Mouse (Mus musculus) WW6 (cell line): ENCODE results near the gene Slc35a2.
"Not testable (repeated sequence)": the region's sequence is repeated elsewhere in the genome, so short reads cannot be mapped to it uniquely, and the experiment has no call there.

ENCODE experiments used
- DNase-seq: peaks from one replicate; pipeline ENCODE4 v3.0.0-alpha.2; 2013; ENCODE audit warnings: low read depth, low spot score

The Slc35a2 gene

GRCm38 (mm10) chrX:7907735-7908134, 23.9 kb downstream of the Slc35a2 start, which contains the start of gene Gm10491:
TSS of gene Gm10491 (minus strand) at chrX:7907835.
- DNase-seq: no peak

DNA sequence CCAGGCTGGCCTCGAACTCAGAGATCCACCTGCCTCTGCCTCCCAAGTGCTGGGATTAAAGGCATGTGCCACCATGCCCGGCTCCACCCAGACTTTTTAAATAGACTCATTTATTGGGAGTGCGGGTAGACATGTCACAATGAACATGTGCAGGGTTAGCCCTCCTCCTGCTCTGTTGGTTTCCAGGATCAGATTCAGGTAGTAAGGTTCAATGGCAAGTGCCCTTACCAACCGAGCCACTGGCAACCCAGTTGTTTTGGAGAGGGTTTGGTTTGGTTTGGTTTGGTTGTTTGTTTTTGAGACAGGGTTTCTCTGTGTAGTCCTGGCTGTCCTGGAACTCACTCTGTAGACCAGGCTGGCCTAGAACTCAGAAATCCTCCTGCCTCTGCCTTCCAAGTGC, 25.4 kb downstream of the Slc35a2 start, which contains the start of gene Gm10490:
Gm10490 (plus strand) TSS at position 301 of the 400 bp plus-strand sequence.
- not testable (repeated sequence) for DNase-seq

GRCm38 (mm10) chrX:7910473-7910872, 26.6 kb downstream of the Slc35a2 start:
- DNase-seq: no peak

- DNase-seq: not testable (repeated sequence)
Observed at GRCm38 (mm10) chrX:7915669-7916068, 31.8 kb downstream of the Slc35a2 start.

DNA sequence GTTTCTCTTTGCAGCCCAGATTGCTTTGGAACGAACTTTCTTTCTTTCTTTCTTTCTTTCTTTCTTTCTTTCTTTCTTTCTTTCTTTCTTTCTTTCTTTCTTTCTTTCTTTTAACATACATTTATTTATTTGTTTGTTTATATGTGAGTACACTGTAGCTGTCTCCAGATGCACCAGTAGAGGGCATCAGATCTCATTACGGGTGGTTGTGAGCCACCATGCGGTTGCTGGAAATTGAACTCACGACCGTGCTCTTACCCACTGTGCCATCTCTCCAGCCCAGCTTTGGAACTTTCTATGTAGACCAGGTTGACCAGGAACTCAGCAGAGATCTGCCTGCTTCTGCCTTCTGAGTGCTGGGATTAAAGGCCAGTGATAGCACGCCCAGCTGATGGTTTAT, 34.1 kb downstream of the Slc35a2 start:
- not testable (repeated sequence) for DNase-seq

- no peak for DNase-seq
Observed at GRCm38 (mm10) chrX:7919601-7920383, 36.0 kb downstream of the Slc35a2 start, which contains the start of gene Pcsk1n. TSS of gene Pcsk1n (plus strand) at chrX:7919822.

DNA sequence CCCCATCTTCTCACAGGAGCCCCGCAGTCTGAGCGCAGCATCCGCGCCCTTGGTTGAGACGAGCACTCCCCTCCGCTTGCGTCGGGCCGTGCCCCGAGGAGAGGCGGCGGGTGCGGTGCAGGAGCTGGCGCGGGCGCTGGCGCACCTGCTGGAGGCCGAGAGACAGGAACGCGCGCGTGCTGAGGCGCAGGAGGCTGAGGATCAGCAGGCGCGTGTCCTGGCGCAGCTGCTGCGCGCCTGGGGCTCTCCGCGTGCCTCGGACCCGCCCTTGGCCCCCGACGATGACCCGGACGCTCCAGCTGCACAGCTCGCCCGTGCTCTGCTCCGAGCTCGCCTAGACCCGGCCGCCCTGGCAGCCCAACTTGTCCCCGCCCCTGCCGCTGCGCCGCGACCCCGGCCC, 38.2 kb downstream of the Slc35a2 start:
- DNase-seq: no peak

- DNase-seq: no peak
Observed at GRCm38 (mm10) chrX:7926266-7926665, 42.4 kb downstream of the Slc35a2 start.

DNA sequence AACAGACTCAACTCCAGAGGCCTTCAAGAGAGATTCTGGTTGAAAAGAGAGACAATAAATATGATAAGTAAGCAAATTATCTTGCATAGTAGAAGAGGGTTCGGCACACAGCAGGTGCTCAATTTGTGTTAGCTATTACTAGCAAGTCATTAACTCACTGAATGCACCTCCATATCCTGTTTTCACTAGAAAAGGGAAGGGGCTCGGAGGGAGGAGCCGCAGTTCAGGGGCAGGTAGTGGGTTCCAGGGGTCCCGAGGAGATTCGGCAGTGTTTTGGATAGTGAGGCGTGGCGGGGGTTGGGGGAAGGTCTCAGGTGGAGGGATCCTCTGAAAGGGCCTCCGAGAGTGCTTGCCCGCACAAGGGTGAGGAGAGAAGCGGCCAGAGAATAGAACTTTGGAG, 43.3 kb downstream of the Slc35a2 start:
- DNase-seq: no peak

GRCm38 (mm10) chrX:7928270-7928790, 44.5 kb downstream of the Slc35a2 start, which contains the start of gene Eras:
TSS of gene Eras (minus strand) at chrX:7928607.
- DNase-seq: no peak

- DNase-seq: no peak
Observed at GRCm38 (mm10) chrX:7936874-7937273, 53.0 kb downstream of the Slc35a2 start.

GRCm38 (mm10) chrX:7937667-7938066, 53.8 kb downstream of the Slc35a2 start:
- DNase-seq: no peak
